Mouse (Mus musculus): Measurements from ENCODE around the gene Zfp638. TPM values are rescaled to one million over a fixed set of nuclear protein-coding genes. Genes with fewer than 3 reads are reported as not detected.

Gene Zfp638
- polyA plus RNA-seq, 1 experiment from 2014 or later = 29.7 TPM

- no peaks in the 10 kb centered on the region for H3K36me3 ChIP-seq
- no peak overlapping the region for H3K27ac ChIP-seq
- H3K9ac ChIP-seq = no peak overlapping the region
- no peaks in the 10 kb centered on the region for H3K9me3 ChIP-seq (replicated peaks)
- H3K4me3 ChIP-seq = no peak overlapping the region
- no peak for ATAC-seq
- H3K4me1 ChIP-seq = no peaks in the 10 kb centered on the region
- 81% methylated on average over 2 of the region's 2 CpGs for WGBS (ENCODE audit: insufficient replicate concordance)
- no peak overlapping the region for H3K4me2 ChIP-seq
- H3K27me3 ChIP-seq (replicated peaks) = no peaks in the 10 kb centered on the region
These were observed 20.8 kb upstream of the Zfp638 start for GRCm38 (mm10) chr6:83846141-83846540.

DNA sequence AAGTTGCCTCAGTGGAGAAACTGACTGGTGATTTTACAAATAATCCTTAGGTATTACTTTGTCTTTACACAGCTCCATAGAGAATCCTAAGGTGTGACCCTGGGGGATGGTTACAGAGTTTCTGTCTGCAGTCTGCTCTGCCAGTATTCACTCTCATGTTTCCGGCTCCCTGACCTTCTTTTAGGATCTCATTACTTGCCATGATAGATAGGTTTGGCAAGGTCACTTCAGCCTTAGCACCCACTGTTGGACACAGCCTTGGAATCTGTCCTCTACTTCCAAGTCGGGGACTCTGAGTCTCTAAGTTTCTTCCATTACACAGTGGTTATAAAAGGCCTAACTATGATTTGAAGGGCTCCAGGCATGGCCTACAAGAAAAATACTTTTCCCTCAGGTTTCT lies 17.5 kb upstream of the Zfp638 start:
- Histone ChIP-seq H3K9ac (no peak overlapping the region), H3K4me3 (no peak overlapping the region), H3K9me3 (replicated peaks) (no peaks in the 10 kb centered on the region), H3K4me2 (no peak overlapping the region), H3K27me3 (replicated peaks) (no peaks in the 10 kb centered on the region), H3K4me1 (no peaks in the 10 kb centered on the region), H3K27ac (no peak overlapping the region), H3K36me3 (no peaks in the 10 kb centered on the region)
- WGBS (ENCODE audit: insufficient replicate concordance) = 60% methylated on average over 2 of the region's 2 CpGs
- ATAC-seq = no peak

GRCm38 (mm10) chr6:83857476-83857875 lies 9.4 kb upstream of the Zfp638 start:
- Histone ChIP-seq H3K27me3 (replicated peaks) (no peaks in the 10 kb centered on the region), H3K9me3 (replicated peaks) (no peaks in the 10 kb centered on the region), H3K4me3 (no peak overlapping the region), H3K4me2 (no peak overlapping the region), H3K27ac (no peak overlapping the region), H3K36me3 (no peaks in the 10 kb centered on the region), H3K9ac (no peak overlapping the region), H3K4me1 (no peaks in the 10 kb centered on the region)
- 61% methylated on average over 5 of the region's 5 CpGs for WGBS (ENCODE audit: insufficient replicate concordance)
- no peak for ATAC-seq

DNA sequence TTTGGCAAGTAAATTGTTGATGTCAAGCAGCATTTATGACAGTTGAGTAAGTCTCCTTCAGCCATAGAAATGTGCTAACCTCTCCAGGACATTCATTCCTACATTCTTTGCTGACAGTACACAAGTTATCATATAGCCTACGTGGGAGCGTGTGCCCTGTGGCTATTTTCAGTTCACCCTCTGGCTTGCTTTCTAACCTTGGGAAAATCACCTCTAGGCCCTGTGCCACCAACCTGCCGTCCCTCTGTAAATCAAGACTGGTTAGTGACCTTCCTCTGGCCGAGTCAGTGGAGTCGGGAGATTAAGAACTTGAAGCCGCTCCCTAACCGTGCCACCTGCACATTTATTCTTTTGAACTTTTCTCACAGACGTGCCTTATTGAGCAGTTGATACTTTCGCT lies 6.9 kb upstream of the Zfp638 start:
- Histone ChIP-seq H3K27ac (no peak overlapping the region), H3K4me3 (no peak overlapping the region), H3K9ac (no peak overlapping the region), H3K4me2 (no peak overlapping the region), H3K9me3 (replicated peaks) (no peaks in the 10 kb centered on the region), H3K27me3 (replicated peaks) (0 out of 2 replicates have a peak, but pooled peaks cover 5% of the 10 kb centered on the region), H3K4me1 (no peaks in the 10 kb centered on the region), H3K36me3 (no peaks in the 10 kb centered on the region)
- ATAC-seq = no peak
- WGBS (ENCODE audit: insufficient replicate concordance) = 74% methylated on average over 9 of the region's 9 CpGs

DNA sequence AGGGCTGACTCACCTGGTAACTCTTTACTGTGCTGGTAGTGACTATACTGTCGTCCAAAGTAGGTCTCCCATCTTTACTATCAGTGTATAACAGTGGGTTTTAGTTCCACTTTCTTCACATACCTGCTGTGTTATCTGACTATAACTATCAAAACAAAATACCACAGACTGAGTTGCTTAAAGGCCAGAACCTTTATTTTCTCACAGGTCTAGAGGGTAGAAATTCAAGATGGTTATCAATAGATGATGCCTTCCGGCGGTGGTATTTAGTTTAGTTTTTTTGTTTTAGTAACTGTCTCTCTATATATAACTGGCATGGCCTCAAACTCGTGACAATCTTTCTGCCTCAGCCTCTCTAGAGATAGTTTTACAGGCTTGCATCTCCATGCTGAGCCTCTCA lies 3.4 kb upstream of the Zfp638 start:
- Histone ChIP-seq H3K4me1 (peaks cover 15% of the 10 kb centered on the region), H3K9me3 (replicated peaks) (no peaks in the 10 kb centered on the region), H3K9ac (no peak overlapping the region), H3K27me3 (replicated peaks) (peaks cover 5% of the 10 kb centered on the region; the same call in 1 of the 2 replicates), H3K4me2 (no peak overlapping the region), H3K27ac (no peak overlapping the region), H3K36me3 (no peaks in the 10 kb centered on the region), H3K4me3 (no peak overlapping the region)
- ATAC-seq = no peak
- 37% methylated on average over 4 of the region's 4 CpGs for WGBS (ENCODE audit: insufficient replicate concordance)

GRCm38 (mm10) chr6:83866423-83866822 lies 486 bp upstream of the Zfp638 start:
- Histone ChIP-seq H3K27ac (no peak overlapping the region), H3K4me1 (peaks cover 15% of the 10 kb centered on the region), H3K4me2 (peak overlapping the region; percentile 92), H3K4me3 (peak overlapping the region; percentile 67; the same call in 1 of the 2 replicates), H3K9me3 (replicated peaks) (no peaks in the 10 kb centered on the region), H3K27me3 (replicated peaks) (peaks cover 8% of the 10 kb centered on the region; the same call in 1 of the 2 replicates), H3K36me3 (no peaks in the 10 kb centered on the region), H3K9ac (peak overlapping the region; percentile 69)
- WGBS (ENCODE audit: insufficient replicate concordance) = 28% methylated on average over 4 of the region's 4 CpGs
- ATAC-seq = no peak

DNA sequence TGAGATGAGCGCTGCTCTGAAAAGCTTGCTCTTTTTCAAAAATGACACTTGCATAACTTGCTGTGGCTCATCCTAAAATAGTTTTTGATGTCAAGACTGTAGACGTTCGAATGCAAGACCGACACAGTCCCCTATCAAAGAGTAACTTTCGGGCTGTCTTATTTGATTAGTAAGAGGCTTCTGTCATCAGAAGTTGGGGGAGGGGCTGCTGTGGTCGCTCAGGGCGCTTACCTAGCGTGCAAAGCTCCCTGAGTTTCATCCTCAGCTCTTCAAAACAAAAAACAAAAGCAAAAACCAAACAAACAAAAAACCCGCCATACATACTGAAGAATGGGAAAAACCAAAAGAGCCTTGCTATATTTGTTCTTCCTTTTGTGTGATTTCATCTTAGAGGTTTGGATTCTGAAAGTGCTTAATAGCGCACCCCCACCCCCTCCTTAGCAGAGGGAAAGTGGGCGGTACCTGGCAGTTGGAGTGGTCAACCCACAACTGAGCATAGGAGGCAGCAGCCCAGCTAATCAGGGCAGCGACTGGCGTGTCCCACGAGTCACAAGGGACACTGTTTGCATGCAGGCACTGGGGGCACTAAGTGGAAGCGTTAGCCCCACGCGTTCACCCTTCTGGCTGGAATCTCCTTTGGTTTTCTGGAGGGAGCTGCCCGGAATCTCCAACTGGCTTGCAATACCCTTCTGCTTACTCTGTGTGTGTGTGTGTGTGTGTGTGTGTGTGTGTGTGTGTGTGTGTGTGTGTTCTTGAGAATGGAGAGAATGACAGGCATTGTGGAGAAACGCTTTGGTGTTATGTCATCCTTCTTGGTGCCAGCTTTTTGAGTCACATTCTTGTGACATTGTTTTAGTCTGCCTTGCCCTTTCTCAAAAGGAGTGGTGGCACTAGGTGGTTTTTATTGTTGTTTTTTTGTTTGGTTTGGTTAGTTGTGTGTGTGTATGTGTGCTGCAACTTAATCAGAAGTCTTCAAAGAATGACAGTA lies 983 bp downstream of the Zfp638 start:
- Histone ChIP-seq H3K9ac (peak overlapping the region; percentile 69), H3K9me3 (replicated peaks) (no peaks in the 10 kb centered on the region), H3K4me2 (peak overlapping the region; percentile 92), H3K27me3 (replicated peaks) (peaks cover 8% of the 10 kb centered on the region; the same call in 1 of the 2 replicates), H3K36me3 (no peaks in the 10 kb centered on the region), H3K27ac (peak overlapping the region; percentile 45; the same call in 1 of the 2 replicates), H3K4me3 (peak overlapping the region; percentile 67), H3K4me1 (peaks cover 15% of the 10 kb centered on the region)
- ATAC-seq = peak; percentile 28; the same call in 1 of the 2 replicates
- WGBS (ENCODE audit: insufficient replicate concordance) = 4% methylated on average over 19 of the region's 19 CpGs

GRCm38 (mm10) chr6:83879815-83880214 lies 12.9 kb downstream of the Zfp638 start:
- 2% methylated on average over 4 of the region's 4 CpGs for WGBS (ENCODE audit: insufficient replicate concordance)
- Histone ChIP-seq H3K4me2 (no peak overlapping the region), H3K9ac (no peak overlapping the region), H3K27ac (no peak overlapping the region), H3K4me1 (no peaks in the 10 kb centered on the region), H3K9me3 (replicated peaks) (no peaks in the 10 kb centered on the region), H3K27me3 (replicated peaks) (peaks cover 5% of the 10 kb centered on the region; the same call in 1 of the 2 replicates), H3K36me3 (no peaks in the 10 kb centered on the region), H3K4me3 (no peak overlapping the region)
- ATAC-seq = no peak

DNA sequence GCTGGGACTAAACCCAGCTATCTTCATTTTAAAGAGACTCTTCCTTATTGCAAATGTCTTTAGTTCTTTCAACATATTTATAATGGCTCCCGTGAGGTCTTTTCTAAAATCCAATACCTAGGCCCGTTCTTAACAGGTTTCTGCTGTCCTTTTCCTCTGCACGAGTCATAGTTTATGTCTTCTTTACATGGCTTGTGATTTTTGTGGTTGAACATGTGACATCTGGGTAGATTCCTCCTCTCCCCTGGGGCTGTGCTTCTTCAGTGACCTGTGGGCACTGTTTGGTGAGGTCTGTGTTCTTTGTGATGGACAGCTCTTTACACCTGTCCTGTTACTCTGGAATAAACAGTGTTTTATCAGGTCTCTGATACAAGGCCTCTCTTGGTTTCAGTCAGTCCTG lies 19.9 kb downstream of the Zfp638 start:
- Histone ChIP-seq H3K4me1 (no peaks in the 10 kb centered on the region), H3K9ac (no peak overlapping the region), H3K4me3 (no peak overlapping the region), H3K27ac (no peak overlapping the region), H3K9me3 (replicated peaks) (no peaks in the 10 kb centered on the region), H3K4me2 (no peak overlapping the region), H3K27me3 (replicated peaks) (0 out of 2 replicates have a peak, but pooled peaks cover 5% of the 10 kb centered on the region), H3K36me3 (no peaks in the 10 kb centered on the region)
- WGBS (ENCODE audit: insufficient replicate concordance) = 58% methylated on average over 3 of the region's 3 CpGs
- ATAC-seq = no peak

- no peak for ATAC-seq
- H3K4me3 ChIP-seq = no peak overlapping the region
- no peaks in the 10 kb centered on the region for H3K9me3 ChIP-seq (replicated peaks)
- no peaks in the 10 kb centered on the region for H3K4me1 ChIP-seq
- H3K36me3 ChIP-seq = no peaks in the 10 kb centered on the region
- H3K27ac ChIP-seq = no peak overlapping the region
- no peak overlapping the region for H3K4me2 ChIP-seq
- WGBS (ENCODE audit: insufficient replicate concordance) = 56% methylated on average over 1 of the region's 1 CpGs
- no peaks in the 10 kb centered on the region for H3K27me3 ChIP-seq (replicated peaks)
- H3K9ac ChIP-seq = no peak overlapping the region
These were observed 21.9 kb downstream of the Zfp638 start for GRCm38 (mm10) chr6:83888802-83889201.

DNA sequence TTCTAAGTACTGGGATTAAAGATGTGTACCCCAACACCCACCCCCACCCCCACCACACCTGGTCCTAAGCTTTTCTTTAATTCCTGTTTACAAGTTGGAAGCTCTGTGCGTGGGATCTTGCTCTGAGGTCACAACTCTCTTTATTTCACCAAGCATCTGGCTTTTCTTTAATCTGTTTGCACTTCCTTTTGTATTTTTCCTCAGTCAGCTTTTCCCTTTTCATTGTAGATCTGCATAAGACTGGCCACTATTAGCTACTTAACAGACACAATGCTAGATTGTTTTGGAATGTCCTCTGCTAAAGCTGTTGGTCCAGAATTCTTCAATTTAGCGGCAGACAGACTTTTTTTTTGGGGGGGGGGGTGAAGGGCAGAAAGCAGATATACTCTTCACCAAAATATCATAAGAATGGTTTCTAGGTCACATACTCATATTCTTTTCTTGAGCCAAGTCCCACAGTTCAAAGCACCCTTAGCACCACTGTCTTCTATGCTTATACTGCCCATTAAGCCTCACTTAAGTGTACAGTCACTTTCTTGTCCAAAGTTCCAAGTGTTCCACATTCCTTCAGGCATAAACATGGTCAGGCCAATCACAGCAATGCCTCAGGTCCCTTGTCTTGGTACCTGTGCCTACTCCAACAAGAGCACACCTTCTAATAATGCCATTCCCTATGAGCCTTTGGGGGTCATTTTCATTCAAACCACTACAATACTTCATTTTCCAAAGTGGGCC lies 23.5 kb downstream of the Zfp638 start:
- Histone ChIP-seq H3K27ac (no peak overlapping the region), H3K27me3 (replicated peaks) (no peaks in the 10 kb centered on the region), H3K36me3 (no peaks in the 10 kb centered on the region), H3K4me1 (no peaks in the 10 kb centered on the region), H3K4me3 (no peak overlapping the region), H3K9ac (no peak overlapping the region), H3K9me3 (replicated peaks) (no peaks in the 10 kb centered on the region), H3K4me2 (no peak overlapping the region)
- no peak for ATAC-seq
- 59% methylated on average over 2 of the region's 2 CpGs for WGBS (ENCODE audit: insufficient replicate concordance)

- Histone ChIP-seq H3K4me2 (no peak overlapping the region), H3K36me3 (no peaks in the 10 kb centered on the region), H3K4me1 (no peaks in the 10 kb centered on the region), H3K27ac (no peak overlapping the region), H3K4me3 (no peak overlapping the region), H3K27me3 (replicated peaks) (no peaks in the 10 kb centered on the region), H3K9me3 (replicated peaks) (no peaks in the 10 kb centered on the region), H3K9ac (no peak overlapping the region)
- ATAC-seq = no peak
- 53% methylated on average over 5 of the region's 5 CpGs for WGBS (ENCODE audit: insufficient replicate concordance)
These were observed 24.3 kb downstream of the Zfp638 start for GRCm38 (mm10) chr6:83891251-83891650.
